Mouse (Mus musculus) heart, embryonic 10.5 days (tissue): ENCODE results near the gene Cdk14. TPM values are rescaled to one million over a fixed set of nuclear protein-coding genes. Genes with fewer than 3 reads are reported as not detected.

Experiments used
- DNase-seq: peaks from one replicate; pipeline ENCODE4 v3.0.0-alpha.2; 2017; ENCODE audit warnings: low spot score
- H3K27ac ChIP-seq: fragments of 300-500 bp; sonication (generic); 2 replicates; pipeline ENCODE4 v1.5.1; 2016; ENCODE audit warnings: mild to moderate bottlenecking
- H3K27me3 ChIP-seq: fragments of 300-500 bp; sonication (generic); 2 replicates; pipeline ENCODE4 v1.6.1; 2016; ENCODE audit warnings: mild to moderate bottlenecking; ENCODE audit not compliant: poor library complexity, insufficient read depth, severe bottlenecking
- H3K36me3 ChIP-seq: fragments of 300-500 bp; sonication (generic); 2 replicates; pipeline ENCODE4 v1.6.1; 2016; ENCODE audit warnings: mild to moderate bottlenecking, moderate library complexity
- H3K4me1 ChIP-seq: fragments of 300-500 bp; sonication (generic); 2 replicates; pipeline ENCODE4 v1.6.1; 2016; ENCODE audit warnings: mild to moderate bottlenecking
- H3K4me3 ChIP-seq: fragments of 300-500 bp; sonication (generic); 2 replicates; pipeline ENCODE4 v1.5.1; 2016; ENCODE audit warnings: mild to moderate bottlenecking, moderate library complexity
- H3K9me3 ChIP-seq: fragments of 300-500 bp; sonication (generic); 2 replicates; pipeline ENCODE4 v1.6.1; 2016; ENCODE audit warnings: mild to moderate bottlenecking, moderate library complexity
- WGBS: fragments of 180-500 bp; shearing (Covaris S2); methylation state at CpG from one replicate; pipeline ENCODE4 v1.1.7; 2016; 5-methylcytosine and 5-hydroxymethylcytosine counted together
- polyA plus RNA-seq: library from polyadenylated mRNA; unstranded; fragments of >200 nt; fragmentation: Nextera tagmentation; extraction: Ambion mirVana; gene quantifications from 2 replicates; pipeline ENCODE4 v1.2.1, GENCODE M21; 2016

Gene Cdk14
- polyA plus RNA-seq, 1 experiment from 2014 or later = 17.7 TPM

DNA sequence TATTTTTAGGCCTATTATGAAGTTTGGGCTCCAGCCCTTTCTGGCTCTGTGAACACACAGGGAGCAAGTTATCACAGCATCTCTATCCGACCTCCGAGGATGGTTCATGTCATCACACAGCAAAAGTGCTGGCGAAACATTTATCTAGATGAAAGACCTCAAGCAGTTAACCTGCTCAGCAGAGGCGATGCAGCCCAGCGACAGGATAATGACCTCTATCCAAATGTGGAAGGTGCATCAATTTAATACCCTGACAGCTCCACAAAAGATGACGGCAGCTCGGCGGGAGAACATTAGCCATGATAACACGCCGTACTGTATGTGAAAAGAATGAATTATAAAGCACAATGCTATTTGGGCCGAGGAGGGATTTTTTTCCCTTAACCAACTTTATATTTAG is 586.2 kb downstream of the Cdk14 start:
- peaks cover 18% of the 10 kb centered on the region for H3K4me1 ChIP-seq
- no peaks in the 10 kb centered on the region for H3K9me3 ChIP-seq
- H3K36me3 ChIP-seq = no peaks in the 10 kb centered on the region
- no peaks in the 10 kb centered on the region for H3K27me3 ChIP-seq
- H3K4me3 ChIP-seq = no peak overlapping the region
- no peak for DNase-seq
- H3K27ac ChIP-seq = no peak overlapping the region
- 51% methylated on average over 11 of the region's 11 CpGs for WGBS

DNA sequence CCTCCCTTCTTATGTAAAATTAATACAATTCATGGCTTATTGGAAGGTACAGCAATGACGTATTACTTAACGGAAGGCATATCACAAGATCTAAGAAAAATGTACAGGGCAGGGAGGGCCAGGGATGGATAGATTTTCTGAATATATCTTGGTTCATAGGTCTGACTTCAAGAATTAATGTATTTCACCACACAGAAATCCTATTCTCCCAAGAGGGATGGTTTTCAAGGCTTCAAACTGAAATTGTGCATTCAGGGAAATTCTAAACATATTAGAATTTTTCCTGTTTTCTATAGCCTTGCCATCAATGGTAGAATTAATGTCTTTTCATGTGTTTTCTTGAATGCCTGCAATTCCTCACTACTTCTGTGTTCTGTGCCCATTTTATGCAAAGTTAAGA is 593.2 kb downstream of the Cdk14 start:
- no peaks in the 10 kb centered on the region for H3K4me1 ChIP-seq
- no peaks in the 10 kb centered on the region for H3K9me3 ChIP-seq
- H3K36me3 ChIP-seq = no peaks in the 10 kb centered on the region
- no peak overlapping the region for H3K4me3 ChIP-seq
- DNase-seq = no peak
- no peaks in the 10 kb centered on the region for H3K27me3 ChIP-seq
- WGBS = 96% methylated on average over 2 of the region's 2 CpGs
- H3K27ac ChIP-seq = no peak overlapping the region

DNA sequence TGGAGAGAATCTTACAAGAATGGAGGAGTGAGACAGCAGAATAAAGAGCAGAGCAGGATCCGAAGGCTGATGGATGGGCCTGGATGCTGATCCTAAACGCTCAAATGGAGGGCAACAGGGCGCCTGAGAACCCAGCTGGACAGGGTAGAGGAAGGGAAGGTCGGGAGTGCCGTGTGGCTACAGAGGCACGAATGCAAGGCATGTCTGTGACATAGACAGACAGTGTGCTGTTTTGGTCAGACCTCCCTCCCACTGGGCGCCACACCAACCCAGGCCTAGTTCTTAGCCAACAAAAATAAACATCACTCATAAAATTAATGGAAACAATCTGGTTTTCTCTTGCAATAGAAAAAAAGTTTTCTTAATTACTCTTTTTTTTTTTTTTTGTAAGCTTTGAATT is 594.2 kb downstream of the Cdk14 start:
- Histone ChIP-seq H3K4me3 (no peak overlapping the region), H3K27ac (no peak overlapping the region), H3K27me3 (no peaks in the 10 kb centered on the region), H3K9me3 (no peaks in the 10 kb centered on the region), H3K36me3 (no peaks in the 10 kb centered on the region), H3K4me1 (0 out of 2 replicates have a peak, but pooled peaks cover 4% of the 10 kb centered on the region)
- 75% methylated on average over 7 of the region's 7 CpGs for WGBS
- no peak for DNase-seq

DNA sequence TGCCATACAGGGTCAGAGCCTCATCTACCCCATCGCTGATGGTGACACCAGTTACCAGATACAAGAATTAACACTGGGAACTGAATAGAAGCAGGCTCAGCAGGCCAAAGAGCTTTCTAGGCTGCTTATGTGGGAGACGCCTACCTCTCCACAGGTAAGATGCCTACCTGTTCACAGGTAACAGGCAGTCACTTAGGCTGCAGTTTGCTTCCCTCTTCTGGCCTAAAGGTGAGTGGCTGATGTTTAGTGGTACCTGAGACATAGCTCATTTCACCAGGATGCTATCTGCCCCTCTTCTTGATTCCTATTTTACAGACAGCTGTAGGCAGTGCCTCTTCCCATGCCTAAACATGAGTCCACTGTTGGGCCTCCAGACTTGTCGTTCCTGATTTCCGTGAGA is 595.0 kb downstream of the Cdk14 start:
- Histone ChIP-seq H3K27ac (no peak overlapping the region), H3K36me3 (no peaks in the 10 kb centered on the region), H3K4me3 (no peak overlapping the region), H3K9me3 (no peaks in the 10 kb centered on the region), H3K27me3 (no peaks in the 10 kb centered on the region), H3K4me1 (0 out of 2 replicates have a peak, but pooled peaks cover 4% of the 10 kb centered on the region)
- DNase-seq = no peak
- 91% methylated on average over 4 of the region's 4 CpGs for WGBS

DNA sequence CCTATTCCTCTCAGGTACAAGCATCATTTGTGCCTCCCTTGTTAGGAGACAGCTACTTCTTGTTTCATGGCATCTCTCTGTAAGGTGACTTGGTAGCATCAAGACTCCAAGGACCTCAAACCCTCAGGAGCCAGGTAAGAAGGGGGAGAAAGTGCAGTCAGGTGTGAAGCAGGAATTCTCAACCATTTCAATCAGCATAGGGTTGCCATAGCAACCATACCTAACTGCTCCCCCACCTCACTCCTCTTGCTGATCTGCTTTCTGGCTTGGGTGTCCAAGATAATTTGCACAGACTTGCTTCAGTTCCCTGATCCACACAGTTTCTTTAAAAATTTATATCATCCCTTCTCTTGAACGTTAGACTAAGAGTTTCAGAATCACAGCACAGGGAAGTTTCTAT is 595.9 kb downstream of the Cdk14 start:
- 0 out of 2 replicates have a peak, but pooled peaks cover 4% of the 10 kb centered on the region for H3K4me1 ChIP-seq
- H3K27me3 ChIP-seq = no peaks in the 10 kb centered on the region
- no peaks in the 10 kb centered on the region for H3K9me3 ChIP-seq
- DNase-seq = no peak
- no peaks in the 10 kb centered on the region for H3K36me3 ChIP-seq
- H3K27ac ChIP-seq = no peak overlapping the region
- WGBS = 73% methylated on average over 1 of the region's 1 CpGs
- no peak overlapping the region for H3K4me3 ChIP-seq

DNA sequence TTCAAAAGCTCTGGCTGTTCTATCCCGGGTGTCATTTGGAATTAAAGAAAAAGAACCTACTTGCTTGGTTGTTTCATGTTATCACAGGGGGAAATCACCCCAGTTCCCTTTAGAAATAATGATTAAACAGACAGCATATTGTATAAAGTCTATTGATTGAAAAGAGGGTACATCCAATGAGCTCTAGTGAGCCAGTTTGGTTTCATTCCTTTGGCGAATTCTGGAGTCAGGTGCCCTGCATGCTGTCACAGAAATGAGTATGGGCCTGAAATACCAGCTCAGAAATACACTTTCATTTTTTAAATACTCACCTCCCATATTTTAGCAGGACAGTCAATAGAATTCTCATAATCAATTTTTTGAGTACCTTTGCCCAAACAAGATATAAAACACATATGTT is 598.1 kb downstream of the Cdk14 start:
- WGBS = 63% methylated on average over 2 of the region's 2 CpGs
- Histone ChIP-seq H3K27me3 (no peaks in the 10 kb centered on the region), H3K4me3 (no peak overlapping the region), H3K9me3 (no peaks in the 10 kb centered on the region), H3K36me3 (no peaks in the 10 kb centered on the region), H3K4me1 (0 out of 2 replicates have a peak, but pooled peaks cover 4% of the 10 kb centered on the region), H3K27ac (no peak overlapping the region)
- no peak for DNase-seq

DNA sequence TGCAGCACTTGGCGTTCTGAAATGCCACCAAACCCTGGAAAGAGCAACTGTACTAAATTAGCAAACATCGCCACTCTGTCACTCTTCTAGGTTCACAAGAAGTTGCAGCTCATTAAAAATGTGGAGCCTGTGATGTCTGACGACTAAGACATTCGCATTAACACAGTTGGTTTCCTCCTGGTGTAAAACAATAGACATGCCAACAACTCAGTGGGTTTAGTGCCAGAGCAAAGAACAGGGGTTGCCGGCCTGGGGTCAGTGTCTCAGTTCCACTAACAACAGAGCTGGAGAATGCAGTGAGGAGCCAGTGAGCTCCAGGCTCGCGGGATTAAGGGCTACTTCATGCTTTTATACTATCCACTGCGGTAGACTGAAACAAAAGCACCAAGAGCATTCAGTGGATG is 598.7 kb downstream of the Cdk14 start:
- WGBS = 48% methylated on average over 8 of the region's 8 CpGs
- no peak overlapping the region for H3K4me3 ChIP-seq
- H3K27me3 ChIP-seq = no peaks in the 10 kb centered on the region
- no peak overlapping the region for H3K27ac ChIP-seq
- H3K36me3 ChIP-seq = no peaks in the 10 kb centered on the region
- no peak for DNase-seq
- no peaks in the 10 kb centered on the region for H3K9me3 ChIP-seq
- 0 out of 2 replicates have a peak, but pooled peaks cover 4% of the 10 kb centered on the region for H3K4me1 ChIP-seq

DNA sequence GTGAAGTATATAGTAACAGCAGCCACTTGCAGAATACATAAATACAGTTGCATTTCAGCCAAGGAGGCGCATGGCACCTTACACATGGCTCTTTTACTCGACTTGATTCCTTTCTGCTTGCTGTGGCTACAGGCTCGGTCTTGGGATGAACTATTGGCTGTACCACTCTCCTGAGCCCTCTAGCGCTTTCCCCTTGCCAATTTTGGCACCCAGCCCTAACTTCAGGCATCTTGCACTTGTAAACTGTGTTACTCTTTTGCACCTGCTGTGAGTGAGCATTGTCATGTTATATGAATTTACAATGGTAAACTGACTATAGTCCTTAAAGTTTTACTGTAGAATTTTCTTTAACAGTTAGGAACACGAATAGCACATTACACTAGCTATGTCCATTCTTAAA is 603.1 kb downstream of the Cdk14 start:
- H3K36me3 ChIP-seq = no peaks in the 10 kb centered on the region
- H3K4me3 ChIP-seq = no peak overlapping the region
- DNase-seq = no peak
- 0 out of 2 replicates have a peak, but pooled peaks cover 4% of the 10 kb centered on the region for H3K4me1 ChIP-seq
- 83% methylated on average over 5 of the region's 5 CpGs for WGBS
- H3K27me3 ChIP-seq = no peaks in the 10 kb centered on the region
- no peak overlapping the region for H3K27ac ChIP-seq
- H3K9me3 ChIP-seq = no peaks in the 10 kb centered on the region

DNA sequence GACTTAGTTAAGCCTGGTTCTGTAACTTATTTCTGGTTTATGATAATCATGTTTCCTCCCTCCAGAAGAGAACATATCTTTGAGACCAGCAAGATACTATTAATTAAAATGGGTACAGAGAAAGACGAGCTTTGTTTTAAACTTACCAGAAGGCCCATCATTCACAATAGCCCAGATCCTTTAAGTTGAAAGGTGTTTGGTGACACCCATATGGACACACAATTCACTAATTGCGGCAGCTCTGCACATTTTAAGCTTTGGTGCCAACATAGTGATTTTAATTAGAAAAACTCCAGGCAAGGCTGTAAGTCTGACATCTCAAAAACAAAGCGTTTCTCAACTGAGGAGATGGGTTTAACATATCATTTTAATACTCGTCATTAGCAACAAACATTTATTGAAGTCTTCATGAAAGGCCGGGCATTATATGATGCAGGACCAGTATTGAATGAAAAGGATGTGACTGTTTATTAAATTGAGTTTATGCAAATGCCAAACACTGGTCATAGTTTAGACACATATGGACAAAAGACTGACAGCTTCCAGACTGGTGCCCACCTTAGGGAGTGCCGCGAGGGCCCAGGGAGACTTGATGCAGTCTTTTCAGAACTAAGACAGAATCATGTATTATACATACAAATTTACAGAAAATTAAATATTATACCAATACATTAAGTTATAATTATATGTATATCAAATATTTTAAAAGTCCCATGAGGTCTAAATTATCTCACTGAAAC is 605.5 kb downstream of the Cdk14 start:
- WGBS = 85% methylated on average over 7 of the region's 7 CpGs
- no peak overlapping the region for H3K27ac ChIP-seq
- no peaks in the 10 kb centered on the region for H3K4me1 ChIP-seq
- no peak for DNase-seq
- H3K4me3 ChIP-seq = no peak overlapping the region
- H3K36me3 ChIP-seq = no peaks in the 10 kb centered on the region
- H3K27me3 ChIP-seq = no peaks in the 10 kb centered on the region
- H3K9me3 ChIP-seq = no peaks in the 10 kb centered on the region

DNA sequence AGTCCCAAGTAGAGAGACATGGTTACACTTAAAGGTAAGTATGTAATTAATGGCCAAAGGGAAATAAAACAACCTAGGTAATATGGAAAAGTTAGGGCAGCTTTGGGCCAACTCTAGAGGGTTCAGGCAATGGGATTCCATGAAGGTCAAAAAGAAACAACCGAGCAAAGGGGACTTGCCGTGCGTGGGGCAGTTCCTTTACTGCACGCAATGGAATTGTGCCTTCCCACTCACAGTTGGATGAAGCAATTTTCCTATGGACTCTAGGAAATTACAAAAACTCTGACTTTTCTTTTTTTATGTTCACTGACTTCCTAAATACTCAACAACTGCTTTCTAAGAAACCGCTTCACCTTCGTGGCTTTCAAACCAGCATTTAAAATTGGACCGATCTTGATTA is 606.8 kb downstream of the Cdk14 start:
- Histone ChIP-seq H3K27ac (no peak overlapping the region), H3K36me3 (no peaks in the 10 kb centered on the region), H3K27me3 (no peaks in the 10 kb centered on the region), H3K9me3 (no peaks in the 10 kb centered on the region), H3K4me3 (no peak overlapping the region), H3K4me1 (no peaks in the 10 kb centered on the region)
- 93% methylated on average over 7 of the region's 7 CpGs for WGBS
- DNase-seq = no peak

DNA sequence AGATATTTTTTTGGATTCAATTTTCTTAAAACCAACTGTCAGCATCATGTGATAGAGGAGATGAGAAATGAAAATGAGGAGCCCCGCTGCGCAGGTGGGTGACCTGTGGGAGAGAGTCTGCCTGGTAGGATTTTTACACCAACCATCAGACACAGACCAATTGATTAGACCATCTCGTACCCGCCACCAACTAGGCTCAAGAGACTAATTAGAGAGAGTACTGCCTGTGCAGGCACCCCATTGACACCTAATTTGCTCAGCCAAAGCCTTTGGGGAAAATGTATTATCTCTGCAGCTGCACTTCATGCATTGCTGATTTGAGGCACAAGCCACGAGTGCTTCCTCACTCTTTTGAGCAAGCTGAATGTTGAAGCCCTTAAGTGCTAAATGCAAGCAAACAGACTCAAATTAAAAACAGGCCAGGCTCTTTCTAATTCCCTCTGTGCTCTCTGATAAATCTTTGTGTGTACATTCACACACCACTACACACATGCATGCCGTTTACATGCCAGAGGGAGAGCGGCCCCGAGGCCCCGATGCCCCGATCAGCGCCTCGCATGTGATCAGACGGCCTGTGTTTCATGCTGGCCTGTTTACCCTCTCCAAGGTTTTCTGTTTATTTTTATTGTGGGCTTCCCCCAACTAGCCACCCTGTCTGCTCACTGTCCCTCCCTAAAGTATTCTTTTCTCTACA is 607.9 kb downstream of the Cdk14 start:
- Histone ChIP-seq H3K36me3 (no peaks in the 10 kb centered on the region), H3K27ac (no peak overlapping the region), H3K27me3 (no peaks in the 10 kb centered on the region), H3K9me3 (no peaks in the 10 kb centered on the region), H3K4me1 (0 out of 2 replicates have a peak, but pooled peaks cover 4% of the 10 kb centered on the region), H3K4me3 (no peak overlapping the region)
- no peak for DNase-seq
- WGBS = 71% methylated on average over 13 of the region's 13 CpGs

DNA sequence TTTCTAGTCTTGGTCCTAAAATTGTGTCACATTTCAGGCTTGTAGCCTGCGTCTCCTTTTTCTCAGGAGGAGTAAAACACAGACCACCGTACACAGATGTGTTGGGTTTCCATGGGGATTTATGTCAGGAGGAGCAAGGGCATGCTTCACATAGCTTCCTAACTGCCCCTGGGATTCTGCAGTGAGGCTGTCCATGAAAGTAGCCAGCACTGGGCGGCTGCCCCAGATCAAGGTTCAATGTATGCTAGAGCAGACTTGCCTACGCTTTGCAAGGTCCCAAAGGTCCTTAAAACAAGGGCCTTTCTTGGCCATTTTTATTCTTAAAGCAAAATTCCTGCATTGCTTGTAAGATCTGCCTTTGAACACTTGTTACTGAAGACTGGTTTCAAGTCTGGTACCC is 614.9 kb downstream of the Cdk14 start:
- Histone ChIP-seq H3K36me3 (no peaks in the 10 kb centered on the region), H3K9me3 (no peaks in the 10 kb centered on the region), H3K27ac (no peak overlapping the region), H3K27me3 (no peaks in the 10 kb centered on the region), H3K4me1 (peaks cover 17% of the 10 kb centered on the region; the same call in 1 of the 2 replicates), H3K4me3 (no peak overlapping the region)
- no peak for DNase-seq
- 62% methylated on average over 4 of the region's 4 CpGs for WGBS

DNA sequence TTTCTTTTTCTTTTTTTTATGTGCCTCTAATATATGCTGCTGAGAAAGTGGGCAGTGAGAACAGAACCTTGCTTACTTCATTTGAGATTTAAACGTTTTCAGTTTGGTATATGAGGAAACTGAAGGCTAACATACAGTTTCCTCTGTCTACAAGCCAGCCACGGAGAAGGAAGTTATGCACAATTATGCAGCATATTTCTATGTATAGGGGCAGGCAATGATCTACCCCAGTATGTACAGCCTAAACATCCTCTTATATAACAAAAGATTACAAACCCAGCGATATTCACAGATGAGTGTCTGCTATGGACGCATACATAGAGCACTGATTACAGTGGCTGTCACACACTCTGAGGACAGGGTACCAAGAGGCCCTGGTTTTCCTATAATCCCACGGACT is 616.4 kb downstream of the Cdk14 start:
- H3K27ac ChIP-seq = no peak overlapping the region
- H3K36me3 ChIP-seq = no peaks in the 10 kb centered on the region
- WGBS = 72% methylated on average over 5 of the region's 5 CpGs
- no peaks in the 10 kb centered on the region for H3K9me3 ChIP-seq
- peaks cover 17% of the 10 kb centered on the region; the same call in 1 of the 2 replicates for H3K4me1 ChIP-seq
- no peak for DNase-seq
- H3K27me3 ChIP-seq = no peaks in the 10 kb centered on the region
- no peak overlapping the region for H3K4me3 ChIP-seq
